Mouse (Mus musculus) lung, postnatal 0 days (tissue): Measurements from ENCODE around the gene Fam114a1.

ENCODE experiments used
- CTCF ChIP-seq: IDR thresholded peaks from 2 replicates; pipeline ENCODE4 v1.5.1; 2016; ENCODE audit warnings: antibody characterized with exemption, mild to moderate bottlenecking
- EP300 ChIP-seq: IDR thresholded peaks from 2 replicates; pipeline ENCODE4 v1.6.1; 2016; ENCODE audit warnings: antibody characterized with exemption, mild to moderate bottlenecking, control low read depth

GRCm38 (mm10) chr5:65011901-65012573 is 42.2 kb downstream of the Fam114a1 start:
- TF ChIP-seq CTCF = no peak
- TF ChIP-seq EP300 = no peak
